Mouse (Mus musculus) heart, postnatal 14 days (tissue): Measurements from ENCODE around the gene Olfr125. TPM values are rescaled to one million over a fixed set of nuclear protein-coding genes. Genes with fewer than 3 reads are reported as not detected.

Source experiments
- DNase-seq, 2 experiments: peaks; one replicate each; pipeline ENCODE4 v3.0.0; 2021 to 2022
- intact Hi-C: fragments of 180-260 bp; cut with DNase I; formaldehyde crosslinking; loops from one replicate; pipeline ENCODE4 v1.15.1; 2025
- long read RNA-seq, 2 experiments: library from polyadenylated mRNA; stranded (forward); transcript quantifications; one replicate each; pipeline ENCODE4 v2.0.0; 2021
- total RNA-seq, 2 experiments: library from RNA; stranded (reverse); gene quantifications; 2 replicates each; pipeline ENCODE4 v1.2.3; 2021

Gene Olfr125
- total RNA-seq = not detected
- long read RNA-seq, experiment 1 = 0 reads
- long read RNA-seq, experiment 2 = 0 reads

- intact Hi-C loops = no loop called here
These were observed at the start of gene Olfr125 for GRCm38 (mm10) chr17:37832649-37833048. TSS of gene Olfr125 (plus strand) at chr17:37832949.

GRCm38 (mm10) chr17:37793229-37793628 is 39.5 kb upstream of the Olfr125 start, which contains the start of gene Olfr123:
TSS of gene Olfr123 (plus strand) at chr17:37793529.
- intact Hi-C loops = no loop called here
- DNase-seq = no peak

More at GRCm38 (mm10) chr17:37832649-37833048, at the start of gene Olfr125:
- DNase-seq = no peak

DNA sequence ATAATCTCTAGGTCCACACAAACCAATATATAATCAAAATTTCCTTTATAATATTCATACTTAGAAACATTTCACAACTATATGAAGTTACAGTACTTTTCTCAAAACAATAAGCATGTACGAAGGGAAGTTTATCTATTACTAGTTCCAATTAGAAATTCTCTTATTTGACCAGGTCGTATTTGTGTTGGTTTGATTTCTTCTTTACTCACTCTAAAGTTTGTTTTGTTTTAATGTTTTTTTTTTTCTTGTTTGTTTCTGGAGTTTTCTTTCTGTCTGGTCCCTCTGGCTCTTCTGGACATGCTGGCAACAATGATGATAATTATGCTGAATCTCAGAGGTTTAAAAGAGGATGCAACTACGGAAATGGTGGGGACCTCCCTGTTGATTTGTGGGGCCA is 33.2 kb upstream of the Olfr125 start, which contains the start of gene Olfr124:
Gene Olfr124, plus strand, starts transcription at position 301 of the 400 bp plus-strand sequence.
- DNase-seq = no peak

DNA sequence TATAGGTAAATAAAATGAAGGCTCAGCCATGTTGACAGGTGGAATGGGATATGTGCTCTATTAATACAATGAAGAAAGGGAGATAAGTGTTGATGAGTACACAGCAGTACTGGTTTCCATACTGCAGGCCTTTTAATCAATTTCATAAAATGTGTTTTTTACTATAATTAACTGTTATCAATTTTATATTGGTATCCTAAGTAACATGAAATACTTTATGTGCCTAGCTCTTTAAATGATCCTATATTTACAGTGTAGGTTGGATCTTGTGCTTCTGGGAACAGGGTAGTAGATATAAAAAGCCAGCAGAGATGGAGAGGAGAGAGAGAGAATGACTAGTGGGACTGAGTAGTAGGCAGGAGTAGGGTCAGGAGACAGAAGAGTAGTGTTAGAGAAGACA is 14.4 kb downstream of the Olfr125 start, which contains the start of gene Olfr126:
Gene Olfr126, plus strand, starts transcription at position 301 of the 400 bp plus-strand sequence.
- DNase-seq = no peak
- intact Hi-C loops = no loop called here

More for the DNA sequence above, 33.2 kb upstream of the Olfr125 start, which contains the start of gene Olfr124:
- intact Hi-C loops = no loop called here

DNA sequence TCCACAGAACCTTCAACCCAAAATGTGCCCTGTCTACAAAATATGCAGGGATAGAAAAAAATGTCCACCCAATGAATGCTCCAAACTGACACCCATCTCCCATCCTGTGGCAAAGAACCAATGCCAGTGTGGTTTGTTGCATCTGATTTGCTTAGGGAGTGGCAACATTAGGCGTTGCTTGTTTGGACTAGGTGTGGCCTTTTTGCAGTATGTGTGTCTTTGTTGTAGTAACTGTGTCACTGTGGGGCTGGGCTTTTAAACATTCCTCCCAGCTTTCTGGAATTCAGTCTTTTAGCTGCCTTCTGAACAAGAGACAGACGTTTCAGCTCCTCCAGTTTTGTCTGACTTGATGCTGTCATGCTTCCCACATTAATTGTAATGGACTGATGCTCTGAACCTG is 31.2 kb downstream of the Olfr125 start:
- no peak for DNase-seq
- intact Hi-C loops = no loop called here

DNA sequence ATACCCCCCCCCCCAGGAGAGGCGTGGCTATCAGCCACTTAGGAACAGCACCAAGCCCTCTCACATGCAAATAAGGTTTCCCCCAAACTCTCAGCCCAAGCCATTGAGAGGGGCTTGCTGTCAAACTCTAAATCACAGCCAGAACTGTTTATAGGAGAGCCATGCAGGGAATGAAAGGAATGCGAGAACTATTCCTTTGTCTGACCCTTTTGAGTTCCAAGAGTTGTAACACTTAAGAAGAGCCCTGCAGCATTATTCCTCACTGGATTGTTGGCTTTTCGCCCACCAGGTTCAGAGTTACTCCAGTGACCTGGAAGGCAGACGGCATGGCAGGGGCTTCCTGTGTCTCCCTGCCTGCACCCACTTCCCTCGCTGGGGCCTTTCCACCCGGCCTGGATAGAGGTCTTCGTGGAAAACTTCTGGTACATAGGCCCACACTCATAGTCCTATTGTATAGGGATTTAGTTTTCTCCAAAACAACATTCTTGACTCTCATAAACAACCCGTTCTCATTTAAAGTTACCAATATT is 37.0 kb downstream of the Olfr125 start:
- intact Hi-C loops = no loop called here
- no peak for DNase-seq

- DNase-seq = no peak
- intact Hi-C loops = no loop called here
These were observed 41.1 kb downstream of the Olfr125 start for GRCm38 (mm10) chr17:37873830-37874229.

Other genes starting within 250 kb of the Olfr125 start
- gene Olfr114, start 240.2 kb upstream of the Olfr125 start, total RNA-seq = not detected
- not detected for gene Olfr115, start 205.8 kb upstream of the Olfr125 start, total RNA-seq
- gene Olfr116, start 205.8 kb upstream of the Olfr125 start, total RNA-seq = not detected
- not detected for gene Olfr117, start 169.2 kb upstream of the Olfr125 start, total RNA-seq
- gene Olfr118, start 166.0 kb upstream of the Olfr125 start, total RNA-seq = not detected
- not detected for gene Olfr119, start 136.4 kb upstream of the Olfr125 start, total RNA-seq
- gene Olfr120, start 111.1 kb upstream of the Olfr125 start, total RNA-seq = not detected
- not detected for gene Olfr121, start 84.1 kb upstream of the Olfr125 start, total RNA-seq
- not detected for gene Olfr122, start 64.3 kb upstream of the Olfr125 start, total RNA-seq
- not detected for gene Olfr123, start 39.4 kb upstream of the Olfr125 start, total RNA-seq
- not detected for gene Olfr124, start 33.1 kb upstream of the Olfr125 start, total RNA-seq
- not detected for gene Olfr126, start 14.5 kb downstream of the Olfr125 start, total RNA-seq
- not detected for gene Olfr127, start 67.5 kb downstream of the Olfr125 start, total RNA-seq
- gene Olfr128, start 87.6 kb downstream of the Olfr125 start, total RNA-seq = not detected
- gene Olfr761, start 120.1 kb downstream of the Olfr125 start, total RNA-seq = not detected
- not detected for gene Olfr129, start 227.1 kb downstream of the Olfr125 start, total RNA-seq
- not detected for gene Olfr130, start 231.0 kb downstream of the Olfr125 start, total RNA-seq